Mouse (Mus musculus): ENCODE data around the gene Ankrd16. TPM values are rescaled to one million over a fixed set of nuclear protein-coding genes. Genes with fewer than 3 reads are reported as not detected.

The Ankrd16 gene
- polyA plus RNA-seq (2017; shearing (Covaris generic)), result 10 to 100 TPM; 72.5 to 78.6 TPM

DNA sequence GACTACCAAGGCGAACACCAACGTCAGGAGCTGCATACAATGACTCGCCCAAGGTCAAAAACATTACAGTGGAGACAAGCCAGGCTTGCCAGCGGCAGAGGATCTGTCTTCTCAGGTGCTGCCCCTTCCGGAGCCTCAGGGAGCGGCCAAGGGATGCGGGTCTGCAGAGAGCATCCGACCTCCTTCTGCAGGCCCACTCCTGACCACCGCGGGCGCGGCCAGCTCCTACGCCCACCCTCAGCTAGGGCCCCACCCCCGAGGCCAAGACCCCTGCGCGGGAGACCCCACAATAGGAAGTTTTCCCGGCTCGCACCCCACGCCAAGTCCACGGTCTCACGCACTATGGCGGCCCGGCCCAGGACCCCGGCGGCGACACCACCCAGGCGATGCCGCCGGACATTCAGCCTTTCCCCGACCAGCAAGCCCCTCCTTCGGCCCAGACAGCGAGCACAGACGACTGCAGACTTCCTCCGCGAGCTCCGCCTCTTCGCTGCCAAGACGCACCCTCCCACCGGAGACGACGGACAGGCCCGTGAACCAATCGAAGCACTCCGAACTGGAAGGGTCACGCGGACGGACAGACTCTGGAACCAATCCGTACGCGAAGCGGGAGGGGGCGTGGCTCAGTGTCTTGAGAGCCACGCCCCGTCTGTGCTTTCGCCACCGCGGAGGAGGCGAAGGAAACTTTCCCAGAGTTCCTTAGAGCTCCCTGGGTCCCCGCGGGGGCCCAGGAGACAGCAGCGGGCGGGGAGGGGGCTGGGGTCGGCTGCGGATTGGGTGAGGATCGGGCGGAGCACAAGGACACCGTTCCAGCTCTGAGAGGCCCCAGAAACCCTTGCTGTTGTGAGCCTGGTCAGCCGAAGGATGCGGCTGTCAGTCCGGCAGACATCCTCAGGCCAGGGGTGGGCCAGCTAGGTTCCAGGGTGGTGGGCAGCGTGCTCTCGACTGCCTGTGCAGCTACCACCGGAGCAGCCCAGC, at the start of gene Ankrd16, which contains the start of gene Fbh1:
Gene Ankrd16 (plus strand): TSS at position 786 of the 978 bp plus-strand sequence.
Gene Fbh1 (minus strand): TSS at position 492 of the 978 bp plus-strand sequence.

Other genes starting within 250 kb of the Ankrd16 start
- gene Pfkfb3, start 223.8 kb upstream of the Ankrd16 start, polyA plus RNA-seq (2017; shearing (Covaris generic)), result 10 to 100 TPM in 1 of 2 experiments, 1 to 10 TPM in 1; 8.7 to 11.6 TPM
- 100 to 1,000 TPM; 124 to 146 TPM for gene Rbm17, start 173.7 kb upstream of the Ankrd16 start, polyA plus RNA-seq (2017; shearing (Covaris generic))
- not detected for gene Gm17490, start 151.6 kb upstream of the Ankrd16 start, polyA plus RNA-seq (2017; shearing (Covaris generic))
- gene Il2ra, start 135.1 kb upstream of the Ankrd16 start, polyA plus RNA-seq (2017; shearing (Covaris generic)), result 100 to 1,000 TPM; 196 to 392 TPM
- gene Il15ra, start 72.6 kb upstream of the Ankrd16 start, polyA plus RNA-seq (2017; shearing (Covaris generic)), result 10 to 100 TPM; 21.4 to 30.0 TPM
- gene Fbh1, start 294 bp upstream of the Ankrd16 start, polyA plus RNA-seq (2017; shearing (Covaris generic)), result 10 to 100 TPM; 49.3 to 69.9 TPM